Mouse (Mus musculus) MEL (cell line): ENCODE results near the gene Aaed1. TPM values are rescaled to one million over a fixed set of nuclear protein-coding genes. Genes with fewer than 3 reads are reported as not detected.

Experiments
- DNase-seq: peaks from one replicate; pipeline ENCODE4 v3.0.0; 2011; ENCODE audit warnings: low read depth, low spot score
- H3K27ac ChIP-seq: 2 replicates; pipeline ENCODE4 v1.5.1; 2012; ENCODE audit warnings: low read depth, mild to moderate bottlenecking, control low read depth, low read length, moderate library complexity; ENCODE audit not compliant: control insufficient read depth
- H3K27me3 ChIP-seq, 2 experiments: fragments of 150-350 bp in 1 of 2; sonication (generic) in 1 of 2; 2 replicates each; pipeline ENCODE4 v1.6.1; 2012; ENCODE audit warnings: low read length in 2 of 2, mild to moderate bottlenecking in 2 of 2, improper control_type of control experiment in 1 of 2, moderate library complexity in 1 of 2; ENCODE audit not compliant: insufficient read depth in 2 of 2, control insufficient read depth in 1 of 2
- H3K36me3 ChIP-seq, 2 experiments: 2 replicates each; pipeline ENCODE4 v1.6.1; 2012 to 2014; ENCODE audit warnings: low read length in 2 of 2, improper control_type of control experiment in 1 of 2, inconsistent platforms in 1 of 2, mild to moderate bottlenecking in 1 of 2; ENCODE audit not compliant: insufficient read depth in 2 of 2, control insufficient read depth in 1 of 2
- H3K4me1 ChIP-seq, 2 experiments: fragments of 150-350 bp in 1 of 2; sonication (generic) in 1 of 2; 2 replicates each; pipeline ENCODE4 v1.6.1; 2012; ENCODE audit warnings: low read length in 2 of 2, improper control_type of control experiment in 1 of 2, mild to moderate bottlenecking in 1 of 2; ENCODE audit not compliant: insufficient read depth in 2 of 2, control insufficient read depth in 1 of 2
- H3K4me3 ChIP-seq, 2 experiments: fragments of 150-350 bp in 1 of 2; sonication (generic) in 1 of 2; 2 replicates each; pipeline ENCODE4 v1.5.1; 2012; ENCODE audit warnings: low read depth in 2 of 2, low read length in 2 of 2, mild to moderate bottlenecking in 2 of 2, moderate library complexity in 2 of 2, control low read depth in 1 of 2, improper control_type of control experiment in 1 of 2; ENCODE audit not compliant: control insufficient read depth in 1 of 2, insufficient read depth in 1 of 2
- H3K79me2 ChIP-seq: 2 replicates; pipeline ENCODE4 v1.6.1; 2012; ENCODE audit warnings: mild to moderate bottlenecking, low read length, moderate library complexity; ENCODE audit not compliant: control insufficient read depth, poor library complexity, insufficient read depth
- H3K9ac ChIP-seq: 2 replicates; pipeline ENCODE4 v1.6.1; 2012; ENCODE audit warnings: low read depth, mild to moderate bottlenecking, control low read depth, low read length, moderate library complexity; ENCODE audit not compliant: control insufficient read depth, poor library complexity, severe bottlenecking
- H3K9me3 ChIP-seq: fragments of 150-350 bp; sonication (generic); replicated peaks from 2 replicates; pipeline ENCODE4 v1.6.1; 2012; ENCODE audit warnings: mild to moderate bottlenecking, low read length, improper control_type of control experiment, moderate library complexity; ENCODE audit not compliant: insufficient read depth
- BHLHE40 ChIP-seq: IDR thresholded peaks from 2 replicates; pipeline ENCODE4 v1.6.1; 2012; ENCODE audit warnings: low read depth, mild to moderate bottlenecking, inconsistent platforms, low read length, improper control_type of control experiment, borderline replicate concordance
- CHD2 ChIP-seq: IDR thresholded peaks from 2 replicates; pipeline ENCODE4 v1.6.1; 2011; ENCODE audit warnings: low read length, improper control_type of control experiment
- ELF1 ChIP-seq: IDR thresholded peaks from 2 replicates; pipeline ENCODE4 v1.6.1; 2014; ENCODE audit warnings: low read depth, mild to moderate bottlenecking, inconsistent platforms, low read length, improper control_type of control experiment, moderate library complexity
- EP300 ChIP-seq, 2 experiments: IDR thresholded peaks; 2 replicates each; pipeline ENCODE4 v1.6.1; 2011; ENCODE audit warnings: improper control_type of control experiment in 2 of 2, low read length in 2 of 2, low read depth in 1 of 2, mild to moderate bottlenecking in 1 of 2
- ETS1 ChIP-seq: IDR thresholded peaks from 2 replicates; pipeline ENCODE4 v1.6.1; 2012; ENCODE audit warnings: low read depth, mild to moderate bottlenecking, inconsistent platforms, low read length, improper control_type of control experiment, moderate library complexity
- GATA1 ChIP-seq: IDR thresholded peaks from 2 replicates; pipeline ENCODE4 v1.6.1; 2011; ENCODE audit warnings: low read depth, low read length, improper control_type of control experiment
- HCFC1 ChIP-seq: IDR thresholded peaks from 2 replicates; pipeline ENCODE4 v1.6.1; 2012; ENCODE audit warnings: low read depth, mild to moderate bottlenecking, inconsistent platforms, low read length, improper control_type of control experiment, moderate library complexity
- JUND ChIP-seq: IDR thresholded peaks from 2 replicates; pipeline ENCODE4 v1.6.1; 2011; ENCODE audit warnings: low read depth, mild to moderate bottlenecking, improper control_type of control experiment, low read length
- KAT2A ChIP-seq: conservative IDR thresholded peaks from 2 replicates; pipeline ENCODE4 v1.6.1; 2012; ENCODE audit warnings: low read depth, low read length, improper control_type of control experiment, inconsistent platforms
- MAFK ChIP-seq: IDR thresholded peaks from 2 replicates; pipeline ENCODE4 v1.6.1; 2011; ENCODE audit warnings: low read depth, mild to moderate bottlenecking, low read length, improper control_type of control experiment, borderline replicate concordance
- MYB ChIP-seq: IDR thresholded peaks from 2 replicates; pipeline ENCODE4 v1.6.1; 2011; ENCODE audit warnings: mild to moderate bottlenecking, low read depth, low read length, improper control_type of control experiment
- MYC ChIP-seq: IDR thresholded peaks from 2 replicates; pipeline ENCODE4 v1.6.1; 2011; ENCODE audit warnings: low read depth, mild to moderate bottlenecking, low read length, improper control_type of control experiment, moderate library complexity
- NELFE ChIP-seq: IDR thresholded peaks from 2 replicates; pipeline ENCODE4 v1.6.1; 2011; ENCODE audit warnings: low read depth, low read length, improper control_type of control experiment
- NRF1 ChIP-seq: IDR thresholded peaks from 2 replicates; pipeline ENCODE4 v1.6.1; 2014; ENCODE audit warnings: low read depth, mild to moderate bottlenecking, inconsistent platforms, low read length, improper control_type of control experiment, moderate library complexity; ENCODE audit not compliant: poor library complexity, insufficient read depth, severe bottlenecking
- POLR2A ChIP-seq, 2 experiments: IDR thresholded peaks; 2 replicates each; pipeline ENCODE4 v1.6.1; 2011 to 2012; ENCODE audit warnings: low read length in 2 of 2, mild to moderate bottlenecking in 2 of 2, control low read depth in 1 of 2, improper control_type of control experiment in 1 of 2, low read depth in 1 of 2, moderate library complexity in 1 of 2; ENCODE audit not compliant: control insufficient read depth in 1 of 2, insufficient read depth in 1 of 2, poor library complexity in 1 of 2
- RAD21 ChIP-seq: IDR thresholded peaks from 2 replicates; pipeline ENCODE4 v1.6.1; 2011; ENCODE audit warnings: mild to moderate bottlenecking, low read depth, low read length, improper control_type of control experiment
- RCOR1 ChIP-seq: IDR thresholded peaks from 2 replicates; pipeline ENCODE4 v1.6.1; 2012; ENCODE audit warnings: low read depth, mild to moderate bottlenecking, inconsistent platforms, low read length, improper control_type of control experiment
- SIN3A ChIP-seq: IDR thresholded peaks from 2 replicates; pipeline ENCODE4 v1.6.1; 2012; ENCODE audit warnings: low read length, improper control_type of control experiment, inconsistent platforms
- TAL1 ChIP-seq: IDR thresholded peaks from 2 replicates; pipeline ENCODE4 v1.6.1; 2012; ENCODE audit warnings: mild to moderate bottlenecking, inconsistent platforms, low read length, moderate library complexity, mixed read lengths
- TBP ChIP-seq: IDR thresholded peaks from 2 replicates; pipeline ENCODE4 v1.8.0; 2011; ENCODE audit warnings: low read depth, low read length, improper control_type of control experiment
- TCF12 ChIP-seq: IDR thresholded peaks from 2 replicates; pipeline ENCODE4 v1.6.1; 2014; ENCODE audit warnings: low read depth, mild to moderate bottlenecking, inconsistent platforms, low read length, improper control_type of control experiment, moderate library complexity
- USF1 ChIP-seq: IDR thresholded peaks from 2 replicates; pipeline ENCODE4 v1.6.1; 2014; ENCODE audit warnings: low read depth, mild to moderate bottlenecking, inconsistent platforms, low read length, improper control_type of control experiment, moderate library complexity
- ZKSCAN1 ChIP-seq: IDR thresholded peaks from 2 replicates; pipeline ENCODE4 v1.6.1; 2012; ENCODE audit warnings: low read depth, mild to moderate bottlenecking, inconsistent platforms, low read length, improper control_type of control experiment, moderate library complexity
- ZMIZ1 ChIP-seq: IDR thresholded peaks from 2 replicates; pipeline ENCODE4 v1.6.1; 2012; ENCODE audit warnings: low read depth, mild to moderate bottlenecking, inconsistent platforms, low read length, improper control_type of control experiment, moderate library complexity
- polyA plus RNA-seq, 2 experiments: library from polyadenylated mRNA; stranded (reverse) in 1 of 2; unstranded in 1 of 2; fragments of >175 nt in 1 of 2; fragments of >200 nt in 1 of 2; gene quantifications; 2 replicates each; pipeline versions ENCODE4 v1.2.1 to v1.2.4; 2012; ENCODE audit warnings: low replicate concordance in 2 of 2, low read depth in 1 of 2; ENCODE audit not compliant: insufficient read length in 2 of 2, insufficient read depth in 1 of 2, missing spikeins in 1 of 2
- total RNA-seq: library from RNA; depleted of rRNA; stranded (reverse); fragments of 300-350 nt; gene quantifications from 2 replicates; pipeline ENCODE4 v1.2.3, GENCODE M21; 2012

The Aaed1 gene
- total and polyA plus RNA-seq, 3 experiments, result 4.2 to 190 (median 13.5) TPM

- Histone ChIP-seq H3K4me3 (no peak overlapping the region), H3K9ac (no peak overlapping the region), H3K27ac (no peak overlapping the region), H3K79me2 (no peaks in the 10 kb centered on the region), H3K4me1 (no peaks in the 10 kb centered on the region), H3K36me3 (no peaks in the 10 kb centered on the region), H3K27me3 (no peaks in the 10 kb centered on the region), H3K9me3 (no peaks in the 10 kb centered on the region)
- TF ChIP-seq ZMIZ1, result no peak
- TF ChIP-seq CHD2, result no peak
- no peak for TF ChIP-seq GATA1
- DNase-seq, result no peak
These were observed 13.4 kb downstream of the Aaed1 start for GRCm38 (mm10) chr13:64299069-64299468.

DNA sequence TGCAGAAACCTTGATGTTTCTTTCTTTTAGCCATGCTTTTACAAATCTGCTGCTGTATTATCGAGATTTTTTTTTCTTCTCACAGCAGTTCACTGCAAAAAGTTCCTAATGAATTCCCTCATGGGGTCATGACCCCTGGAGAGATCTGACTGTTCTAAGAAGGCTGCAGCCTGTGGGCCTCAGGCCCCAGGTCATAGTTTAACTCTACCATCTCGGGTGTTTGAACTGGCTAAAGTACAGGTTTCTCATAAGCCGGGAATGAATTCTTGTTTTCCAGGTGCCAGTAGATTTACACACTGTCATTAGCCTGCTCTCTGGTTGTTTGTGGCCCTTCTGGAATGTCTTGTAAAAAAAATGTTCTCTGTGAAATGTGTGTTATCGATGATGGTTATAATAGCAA, 25.7 kb downstream of the Aaed1 start:
- Histone ChIP-seq H3K4me3 (no peak overlapping the region), H3K4me1 (peaks cover 0 to 4% of the 10 kb centered on the region in 2 experiments; a peak in 1 of 4 replicates), H3K27ac (no peak overlapping the region), H3K9ac (no peak overlapping the region), H3K36me3 (peaks cover 0 to 7% of the 10 kb centered on the region in 2 experiments; a peak in 2 of 4 replicates), H3K79me2 (no peaks in the 10 kb centered on the region), H3K9me3 (no peaks in the 10 kb centered on the region), H3K27me3 (no peaks in the 10 kb centered on the region)
- TF ChIP-seq CHD2, result no peak
- TF ChIP-seq EP300 (IDR thresholded peaks at IDR 0.05; ENCODE audit: low read depth in 1 of 2, low read length in 2 of 2), result no peak
- no peak for TF ChIP-seq BHLHE40
- TF ChIP-seq ELF1, result no peak
- no peak for TF ChIP-seq MYB
- TF ChIP-seq NRF1, result no peak
- no peak for TF ChIP-seq JUND
- no peak for TF ChIP-seq TBP
- no peak for TF ChIP-seq USF1
- TF ChIP-seq POLR2A (IDR thresholded peaks at IDR 0.05; ENCODE audit: control insufficient read depth in 1 of 2, insufficient read depth in 1 of 2, low read depth in 1 of 2, low read length in 2 of 2, poor library complexity in 1 of 2), result no peak
- no peak for TF ChIP-seq NELFE
- DNase-seq, result no peak

DNA sequence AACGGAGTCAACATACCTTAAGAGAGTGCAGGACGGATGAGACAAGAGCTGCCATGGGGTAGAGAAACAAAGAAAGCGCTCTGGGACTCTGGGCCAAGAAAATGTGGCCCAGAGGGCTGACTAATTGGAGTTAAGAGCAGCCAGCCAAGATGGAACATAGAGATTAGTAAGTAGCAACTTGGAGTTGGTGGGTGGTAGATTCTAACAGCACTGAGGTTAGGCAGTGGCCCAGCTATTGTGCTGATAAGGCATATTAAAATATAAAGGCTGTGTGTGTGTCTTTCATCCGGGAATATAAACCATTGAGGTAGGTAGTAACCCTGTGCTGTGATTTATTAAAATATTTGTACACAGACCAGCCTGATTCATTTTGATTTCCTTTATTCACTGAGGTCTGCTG, 26.2 kb downstream of the Aaed1 start:
- TF ChIP-seq ZKSCAN1 (no peak), ZMIZ1 (no peak), JUND (no peak), NRF1 (no peak), TCF12 (peak; percentile 48; the same call in 1 of the 2 replicates), SIN3A (no peak), MYC (no peak), EP300 (IDR thresholded peaks at IDR 0.05; ENCODE audit: low read depth in 1 of 2, low read length in 2 of 2) (peak; percentile 39 to 41; a peak in 2 of 4 replicates), RCOR1 (peak; percentile 81; the same call in 1 of the 2 replicates), MAFK (peak; percentile 58; the same call in 1 of the 2 replicates), BHLHE40 (no peak), GATA1 (peak; percentile 66), CHD2 (no peak), TAL1 (0 out of 2 replicates have a peak, but pooled peaks have one; percentile 10), HCFC1 (no peak), RAD21 (no peak), ETS1 (peak; percentile 37; the same call in 1 of the 2 replicates), NELFE (no peak), KAT2A (no peak)
- TF ChIP-seq, all 39 proteins: peak for 7
- H3K4me1 ChIP-seq, result peaks cover 0 to 4% of the 10 kb centered on the region in 2 experiments; a peak in 1 of 4 replicates
- H3K27me3 ChIP-seq, result no peaks in the 10 kb centered on the region
- H3K9me3 ChIP-seq, result no peaks in the 10 kb centered on the region
- peak; percentile 56 for DNase-seq
- H3K36me3 ChIP-seq, result peaks cover 0 to 7% of the 10 kb centered on the region in 2 experiments; a peak in 2 of 4 replicates
- H3K27ac ChIP-seq, result no peak overlapping the region
- no peaks in the 10 kb centered on the region for H3K79me2 ChIP-seq
- H3K4me3 ChIP-seq, result no peak overlapping the region
- no peak overlapping the region for H3K9ac ChIP-seq
